Mouse (Mus musculus) kidney, postnatal 0 days (tissue): ENCODE measurements around the gene Pdk1. TPM values are rescaled to one million over a fixed set of nuclear protein-coding genes. Genes with fewer than 3 reads are reported as not detected.

Experiments used
- ATAC-seq: fragments of 200-750 bp; cut with Nextera tagmentation; replicated peaks from 2 replicates; pipeline ENCODE4 v1.8.0; 2017; ENCODE audit warnings: low read depth, moderate number of reproducible peaks, moderate TSS enrichment, moderate library complexity; ENCODE audit not compliant: low FRiP score
- DNase-seq: peaks from one replicate; pipeline ENCODE4 v3.0.0-alpha.2; 2016; ENCODE audit warnings: low spot score
- H3K27ac ChIP-seq: fragments of 300-500 bp; sonication (generic); 2 replicates; pipeline ENCODE4 v1.5.1; 2014; ENCODE audit warnings: mild to moderate bottlenecking
- H3K27me3 ChIP-seq: fragments of 300-500 bp; sonication (generic); 2 replicates; pipeline ENCODE4 v1.6.1; 2014; ENCODE audit warnings: low read length, mixed read lengths; ENCODE audit not compliant: insufficient read depth
- H3K36me3 ChIP-seq: fragments of 300-500 bp; sonication (generic); 2 replicates; pipeline ENCODE4 v1.6.1; 2014; ENCODE audit warnings: low read length, mixed read lengths; ENCODE audit not compliant: insufficient read depth
- H3K4me1 ChIP-seq: fragments of 300-500 bp; sonication (generic); replicated peaks from 2 replicates; pipeline ENCODE4 v1.6.1; 2014; ENCODE audit warnings: antibody characterized with exemption, low read length, mixed read lengths; ENCODE audit not compliant: insufficient read depth
- H3K4me2 ChIP-seq: fragments of 300-500 bp; sonication (generic); 2 replicates; pipeline ENCODE4 v1.6.1; 2014; ENCODE audit warnings: mild to moderate bottlenecking, low read length, moderate library complexity, mixed read lengths
- H3K4me3 ChIP-seq: fragments of 300-500 bp; sonication (generic); replicated peaks from 2 replicates; pipeline ENCODE4 v1.5.1; 2014; ENCODE audit warnings: low read depth, low read length
- H3K9ac ChIP-seq: fragments of 300-500 bp; sonication (generic); 2 replicates; pipeline ENCODE4 v1.6.1; 2014; ENCODE audit warnings: low read depth, low read length
- H3K9me3 ChIP-seq: fragments of 300-500 bp; sonication (generic); replicated peaks from 2 replicates; pipeline ENCODE4 v1.6.1; 2016; ENCODE audit warnings: low read length, inconsistent platforms, mixed read lengths
- CTCF ChIP-seq: IDR thresholded peaks from 2 replicates; pipeline ENCODE4 v1.5.1; 2016; ENCODE audit warnings: antibody characterized with exemption, low read depth, mild to moderate bottlenecking, moderate library complexity
- WGBS: fragments of 180-500 bp; shearing (Covaris S2); extraction: QIAGEN DNeasy Blood & Tissue Kit; methylation state at CpG from one replicate; pipeline ENCODE4 v1.1.7; 2014; 5-methylcytosine and 5-hydroxymethylcytosine counted together
- polyA plus RNA-seq: library from polyadenylated mRNA; unstranded; fragments of >200 nt; fragmentation: Nextera tagmentation; extraction: Ambion mirVana; gene quantifications from 2 replicates; pipeline ENCODE4 v1.2.1, GENCODE M21; 2015

The Pdk1 gene
- polyA plus RNA-seq: 38.8 and 39.6 TPM in 2 replicates

DNA sequence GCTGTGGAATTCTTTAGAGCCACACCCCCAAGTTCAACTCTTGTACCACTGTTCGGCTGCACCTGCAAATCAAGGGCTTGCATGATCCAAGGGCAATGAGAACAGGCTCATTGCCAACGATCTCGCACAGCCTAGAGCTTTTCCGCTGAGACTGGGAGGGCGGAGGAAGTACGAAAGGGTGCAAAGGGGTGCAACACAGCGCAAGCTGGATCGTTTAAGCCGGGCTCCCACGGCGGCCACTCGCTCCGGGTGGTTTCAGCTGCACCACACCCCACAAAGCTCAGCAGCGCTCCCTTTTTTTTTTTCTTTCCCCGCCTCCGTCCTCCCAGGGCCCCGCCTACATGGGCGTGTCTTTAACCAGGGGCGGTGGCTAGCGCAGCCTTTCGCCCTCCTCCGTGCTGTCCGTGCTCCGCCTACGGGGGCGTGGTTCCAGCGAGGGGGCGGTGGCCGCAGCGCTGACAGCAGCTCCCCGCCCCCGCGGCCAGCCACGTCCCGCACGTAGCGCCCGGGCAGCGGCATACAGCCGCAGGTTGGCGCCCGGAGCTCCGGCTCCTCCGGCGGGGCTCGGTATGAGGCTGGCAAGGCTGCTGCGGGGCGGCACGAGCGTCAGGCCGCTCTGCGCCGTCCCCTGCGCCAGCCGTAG, at the start of gene Pdk1:
Gene Pdk1, plus strand, starts transcription at position 424 of the 643 bp plus-strand sequence.
- peak; percentile 98 for ATAC-seq
- under 1% methylated on average over 54 of the region's 55 CpGs for WGBS
- Histone ChIP-seq H3K27me3 (no peaks in the 10 kb centered on the region), H3K4me1 (peaks cover 11% of the 10 kb centered on the region), H3K36me3 (no peaks in the 10 kb centered on the region), H3K4me3 (peak within 1 kb of the TSS; percentile 75), H3K27ac (peak within 1 kb of the TSS; percentile 92), H3K9me3 (no peaks in the 10 kb centered on the region), H3K9ac (peak within 1 kb of the TSS; percentile 83), H3K4me2 (peak within 1 kb of the TSS; percentile 95)
- TF ChIP-seq CTCF: peak; percentile 35; the same call in 1 of the 2 replicates
- peak; percentile 98 for DNase-seq

DNA sequence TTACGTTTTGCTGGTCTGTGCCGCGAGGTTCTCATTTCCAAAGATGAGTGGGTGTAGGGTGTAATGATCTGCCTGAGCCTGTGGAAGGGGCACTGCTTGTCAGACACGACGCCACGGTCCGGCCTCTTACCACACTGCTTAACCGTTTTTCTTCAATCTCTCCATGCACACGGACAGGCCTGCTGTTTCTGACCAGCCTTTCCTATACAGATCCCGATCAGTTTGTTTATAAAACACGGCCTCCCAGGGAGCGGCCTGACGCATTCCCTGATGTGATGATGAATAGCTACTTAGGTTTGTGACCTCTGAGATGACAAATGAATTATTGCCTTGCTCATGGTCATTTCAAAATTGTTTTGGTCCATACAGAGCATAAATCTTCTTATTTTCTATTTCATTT, 48.9 kb upstream of the Pdk1 start:
- no peak for DNase-seq
- TF ChIP-seq CTCF: no peak
- 0 out of 2 replicates have a peak, but pooled peaks cover 8% of the 10 kb centered on the region for H3K36me3 ChIP-seq
- no peaks in the 10 kb centered on the region for H3K27me3 ChIP-seq
- no peak overlapping the region for H3K9ac ChIP-seq
- H3K9me3 ChIP-seq: no peaks in the 10 kb centered on the region
- whole genome bisulfite sequencing: 53% methylated on average over 13 of the region's 13 CpGs
- H3K27ac ChIP-seq: no peak overlapping the region
- no peak for ATAC-seq
- no peak overlapping the region for H3K4me3 ChIP-seq
- no peak overlapping the region for H3K4me2 ChIP-seq
- no peaks in the 10 kb centered on the region for H3K4me1 ChIP-seq

DNA sequence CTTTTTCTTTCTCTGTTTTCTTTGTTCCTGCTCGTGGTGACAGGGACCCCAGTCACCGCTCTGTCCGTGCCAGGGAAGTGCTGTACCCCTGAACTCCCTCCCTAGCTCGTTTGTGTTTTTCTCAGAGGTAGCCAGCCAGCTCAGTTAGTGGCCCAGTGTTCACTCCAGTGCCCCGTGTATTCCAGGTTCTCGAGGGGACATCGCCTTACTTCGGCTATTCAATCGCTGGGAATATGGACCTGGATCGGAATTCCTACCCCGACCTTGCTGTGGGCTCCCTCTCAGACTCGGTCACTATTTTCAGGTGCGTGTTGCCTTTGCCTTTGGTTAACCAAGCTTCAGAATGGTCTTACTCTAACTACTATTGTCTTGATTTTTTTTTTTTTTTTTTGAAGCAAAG, 45.3 kb upstream of the Pdk1 start:
- Histone ChIP-seq H3K4me2 (no peak overlapping the region), H3K27me3 (no peaks in the 10 kb centered on the region), H3K9ac (no peak overlapping the region), H3K4me3 (no peak overlapping the region), H3K36me3 (0 out of 2 replicates have a peak, but pooled peaks cover 2% of the 10 kb centered on the region), H3K4me1 (no peaks in the 10 kb centered on the region), H3K9me3 (no peaks in the 10 kb centered on the region), H3K27ac (no peak overlapping the region)
- 79% methylated on average over 13 of the region's 13 CpGs for WGBS
- ATAC-seq: no peak
- no peak for DNase-seq
- TF ChIP-seq CTCF: no peak

DNA sequence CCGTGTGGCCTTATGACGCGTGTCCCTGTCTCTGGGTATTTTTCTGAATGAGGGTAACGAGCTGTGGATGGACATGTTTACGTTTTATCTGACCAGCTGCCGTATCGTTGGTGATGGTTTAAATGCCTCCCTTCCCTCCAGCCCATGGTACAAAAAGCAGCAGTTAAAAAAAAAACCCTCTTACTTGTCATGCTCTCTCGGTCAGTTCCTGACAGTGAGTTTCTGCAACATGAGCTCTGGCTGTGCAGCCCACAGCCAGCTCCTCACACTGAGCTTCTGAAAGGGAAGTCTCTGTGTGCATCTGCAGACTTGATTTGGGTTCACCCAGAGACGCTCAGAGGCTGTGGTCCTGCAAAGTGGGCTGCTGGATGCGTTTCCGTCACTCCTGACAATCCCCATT, 44.1 kb upstream of the Pdk1 start:
- no peaks in the 10 kb centered on the region for H3K9me3 ChIP-seq

DNA sequence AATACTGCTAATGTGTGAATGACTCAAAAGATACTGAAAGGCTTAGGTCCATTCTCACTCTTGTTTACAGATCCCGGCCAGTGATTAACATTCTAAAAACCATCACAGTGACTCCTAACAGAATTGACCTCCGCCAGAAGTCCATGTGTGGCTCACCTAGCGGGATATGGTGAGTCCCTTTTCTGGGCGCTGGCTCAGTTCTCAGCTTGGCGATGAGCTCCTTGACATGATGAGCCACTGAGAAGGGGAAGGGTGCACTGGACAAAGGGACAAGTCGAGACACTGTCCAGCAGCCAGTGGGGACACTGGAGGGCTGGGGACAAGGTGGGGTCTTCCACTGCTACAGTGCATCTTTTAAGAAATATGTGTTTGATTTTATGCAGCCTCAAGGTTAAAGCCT, 39.4 kb upstream of the Pdk1 start:
- no peak for TF ChIP-seq CTCF
- DNase-seq: no peak

More for the DNA sequence above, 44.1 kb upstream of the Pdk1 start:
- H3K4me1 ChIP-seq: no peaks in the 10 kb centered on the region
- TF ChIP-seq CTCF: no peak
- DNase-seq (peak; percentile 67), ATAC-seq (peak; percentile 40; the same call in 1 of the 2 replicates)
- no peak overlapping the region for H3K9ac ChIP-seq
- H3K27ac ChIP-seq: no peak overlapping the region
- H3K36me3 ChIP-seq: peaks cover 4% of the 10 kb centered on the region; the same call in 1 of the 2 replicates
- 37% methylated on average over 11 of the region's 11 CpGs for WGBS
- no peak overlapping the region for H3K4me2 ChIP-seq
- no peak overlapping the region for H3K4me3 ChIP-seq
- H3K27me3 ChIP-seq: no peaks in the 10 kb centered on the region

GRCm38 (mm10) chr2:71834371-71834770, 38.7 kb upstream of the Pdk1 start:
- H3K9me3 ChIP-seq: no peaks in the 10 kb centered on the region
- H3K4me2 ChIP-seq: no peak overlapping the region
- peaks cover 23% of the 10 kb centered on the region for H3K36me3 ChIP-seq
- WGBS: 54% methylated on average over 7 of the region's 7 CpGs
- DNase-seq (no peak), ATAC-seq (no peak)
- H3K4me3 ChIP-seq: no peak overlapping the region
- no peak overlapping the region for H3K27ac ChIP-seq
- H3K9ac ChIP-seq: no peak overlapping the region
- no peaks in the 10 kb centered on the region for H3K4me1 ChIP-seq
- H3K27me3 ChIP-seq: no peaks in the 10 kb centered on the region
- no peak for TF ChIP-seq CTCF

More for the DNA sequence above, 39.4 kb upstream of the Pdk1 start:
- no peak overlapping the region for H3K4me3 ChIP-seq
- no peaks in the 10 kb centered on the region for H3K9me3 ChIP-seq
- H3K4me2 ChIP-seq: no peak overlapping the region
- H3K27me3 ChIP-seq: no peaks in the 10 kb centered on the region
- H3K4me1 ChIP-seq: no peaks in the 10 kb centered on the region
- 87% methylated on average over 6 of the region's 6 CpGs for WGBS
- no peak overlapping the region for H3K27ac ChIP-seq
- no peak overlapping the region for H3K9ac ChIP-seq
- ATAC-seq: no peak
- peaks cover 19% of the 10 kb centered on the region; the same call in 1 of the 2 replicates for H3K36me3 ChIP-seq
